Mouse (Mus musculus) retina, embryonic 14.5 days (tissue): ENCODE measurements around the gene Bcan.
A peak's percentile ranks its signal among the peaks of the same experiment; 100 is the strongest.

Experiments used
- DNase-seq: peaks from one replicate; pipeline ENCODE4 v3.0.0-alpha.2; 2015; ENCODE audit warnings: low spot score

Bcan gene

DNA sequence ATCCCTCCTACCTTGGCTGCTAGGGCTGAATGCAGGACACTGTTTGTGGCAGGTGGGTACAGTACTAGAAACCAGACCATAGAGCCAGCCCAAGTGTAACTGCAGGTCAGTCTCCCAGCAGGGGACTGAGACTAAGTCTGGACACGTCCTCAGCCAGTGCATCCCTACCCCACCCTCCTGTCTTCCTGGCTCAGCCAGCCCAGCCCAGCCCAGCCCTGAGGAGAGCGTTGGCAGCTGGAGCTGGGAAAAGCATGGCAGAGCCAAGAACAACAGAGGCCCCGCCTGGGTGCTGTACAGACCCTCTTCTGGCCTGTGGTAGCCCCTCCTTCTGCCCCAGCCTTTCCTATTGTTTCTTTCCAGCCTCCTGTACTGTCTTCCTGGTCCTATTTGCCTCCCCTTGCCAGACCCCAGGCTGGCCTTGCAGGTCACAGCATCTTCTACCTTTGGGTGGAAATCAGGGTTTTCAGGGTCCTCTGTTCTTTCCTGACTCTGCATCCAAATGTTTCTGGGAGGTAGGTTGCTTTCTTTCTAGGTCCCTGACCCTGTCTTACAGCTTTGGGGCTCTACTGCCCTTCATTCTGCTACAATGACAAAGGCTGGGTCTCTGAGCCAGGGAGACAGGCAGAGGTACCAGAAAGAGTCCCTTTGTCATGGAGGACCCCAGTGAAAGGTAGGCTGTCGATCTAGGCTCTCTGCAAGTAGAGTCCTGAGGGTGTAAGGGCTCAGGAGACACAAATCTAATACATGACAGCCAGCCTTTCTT, 55.0 kb downstream of the Bcan start:
- peak; percentile 64 for DNase-seq

GRCm38 (mm10) chr3:87943586-87943985, 56.4 kb downstream of the Bcan start:
- DNase-seq, result no peak

DNA sequence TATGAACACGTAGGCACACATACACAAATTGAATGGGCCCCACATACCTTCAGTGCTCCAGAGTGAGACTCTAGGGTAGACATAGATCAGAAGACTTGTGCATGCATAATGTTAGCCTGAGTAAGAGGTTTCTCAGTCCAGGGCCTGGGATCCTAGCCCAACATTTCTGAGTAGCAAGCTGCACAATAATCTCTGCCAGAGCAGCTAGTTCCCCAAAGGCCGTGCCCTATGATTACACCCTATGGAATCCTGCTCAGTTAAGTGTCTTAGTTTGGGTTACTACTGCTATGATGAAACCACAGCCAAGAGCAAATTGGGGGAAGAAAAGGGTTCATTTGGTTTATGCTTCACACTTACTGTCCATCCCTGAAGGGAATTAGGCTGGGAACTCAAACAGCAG, 57.6 kb downstream of the Bcan start:
- DNase-seq, result no peak

- DNase-seq, result no peak
Observed at GRCm38 (mm10) chr3:87940611-87941010, 59.4 kb downstream of the Bcan start.
